ENCODE assay signal across 21 mouse cellular contexts in the genomic region with DNA sequence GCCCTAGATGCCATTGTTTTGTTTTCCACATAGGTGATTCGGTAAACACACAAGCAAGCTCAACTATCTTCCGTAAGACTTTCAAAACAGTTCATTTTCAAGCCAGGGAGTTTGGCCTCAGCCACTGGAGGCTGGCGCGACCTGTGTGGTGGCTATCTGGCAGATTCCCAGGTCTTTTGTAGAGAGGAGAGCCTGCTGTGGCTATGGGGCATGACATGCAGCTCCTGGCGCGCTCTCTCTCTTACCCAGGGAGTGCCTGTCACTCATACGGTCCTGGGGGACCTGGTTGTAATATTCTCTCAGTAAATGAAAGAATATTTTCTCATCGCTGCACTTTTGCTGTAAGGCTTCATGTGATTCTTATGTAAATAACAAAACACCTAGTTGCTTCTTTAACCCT. TPM values are rescaled to one million over a fixed set of nuclear protein-coding genes. Genes with fewer than 3 reads are reported as not detected.
DNase-seq lines count a peak whose midpoint lies in the region; ATAC-seq lines count a peak whose summit lies in the region.
"Had no signal": no experiment of that assay in that cellular context is flagged by ENCODE, and none has a peak within 500 bp of the region (broad histone marks: within the 10 kb centered on the region; RNA-seq: fewer than 3 reads in every experiment).

No protein-coding gene starts in this region.

- no peaks in the 10 kb centered on the region for H3K9me3 ChIP-seq in forebrain, embryonic 16.5 days (ENCODE audit: control insufficient read depth, low read length)
- H3K9me3 ChIP-seq in forebrain, embryonic 10.5 days = no peaks in the 10 kb centered on the region
- no peaks in the 10 kb centered on the region for H3K9me3 ChIP-seq in neural tube, embryonic 15.5 days (replicated peaks)
- no peaks in the 10 kb centered on the region for H3K9me3 ChIP-seq in midbrain, embryonic 15.5 days
- H3K9me3 ChIP-seq: embryonic facial prominence, embryonic 12.5 days; limb, embryonic 12.5 days; liver, embryonic 15.5 days had no signal

- ATAC-seq in forebrain, embryonic 16.5 days = peak; percentile 50; the same call in 1 of the 2 replicates
- 0 out of 2 replicates have a peak, but pooled peaks have one; percentile 58 for ATAC-seq in neural tube, embryonic 15.5 days (ENCODE audit: low FRiP score)
- ATAC-seq in midbrain, embryonic 15.5 days (replicated peaks) = peak; percentile 53; the same call in 1 of the 2 replicates
- ATAC-seq: lung, postnatal 0 days had no signal

- H3K4me2 ChIP-seq in forebrain, embryonic 16.5 days (ENCODE audit: low read length) = no peak overlapping the region
- no peak overlapping the region for H3K4me2 ChIP-seq in neural tube, embryonic 15.5 days
- H3K4me2 ChIP-seq in midbrain, embryonic 15.5 days = peak overlapping the region; percentile 24; the same call in 1 of the 2 replicates
- H3K4me2 ChIP-seq: embryonic facial prominence, embryonic 12.5 days; limb, embryonic 12.5 days; liver, embryonic 15.5 days had no signal

- H3K27me3 ChIP-seq in forebrain, embryonic 16.5 days (replicated peaks; ENCODE audit: control insufficient read depth, insufficient read depth, low read length) = no peaks in the 10 kb centered on the region
- peaks cover 26% of the 10 kb centered on the region for H3K27me3 ChIP-seq in forebrain, embryonic 10.5 days (ENCODE audit: poor library complexity, severe bottlenecking)
- H3K27me3 ChIP-seq in neural tube, embryonic 15.5 days (replicated peaks) = no peaks in the 10 kb centered on the region
- H3K27me3 ChIP-seq in midbrain, embryonic 15.5 days (replicated peaks) = no peaks in the 10 kb centered on the region
- H3K27me3 ChIP-seq: CH12.LX; embryonic facial prominence, embryonic 12.5 days had no signal

- H3K9ac ChIP-seq in forebrain, embryonic 16.5 days (replicated peaks; ENCODE audit: low read depth, low read length) = no peak overlapping the region
- no peak overlapping the region for H3K9ac ChIP-seq in neural tube, embryonic 15.5 days (replicated peaks)
- no peak overlapping the region for H3K9ac ChIP-seq in midbrain, embryonic 15.5 days
- H3K9ac ChIP-seq: embryonic facial prominence, embryonic 12.5 days; limb, embryonic 12.5 days; liver, embryonic 15.5 days had no signal

- peak; percentile 32 for DNase-seq in adrenal gland, postnatal 14 days
- no peak for DNase-seq in adrenal gland, adult 8-10 months
- DNase-seq in forebrain, embryonic 10.5 days (ENCODE audit: extremely low spot score, low spot score) = no peak
- DNase-seq in neural tube, embryonic 10.5 days (ENCODE audit: extremely low spot score, low spot score) = no peak
- no peak for DNase-seq in T-cell, adult 2 months (ENCODE audit: low spot score)
- DNase-seq: heart, adult 11 months; kidney, adult 11 months; kidney, postnatal 25 days; thymus, adult 18-20 months had no signal

- 21% methylated on average over 8 of the region's 8 CpGs for WGBS in forebrain, embryonic 16.5 days
- WGBS in forebrain, embryonic 10.5 days = 34% methylated on average over 8 of the region's 8 CpGs
- WGBS in neural tube, embryonic 15.5 days = 36% methylated on average over 8 of the region's 8 CpGs
- 32% methylated on average over 8 of the region's 8 CpGs for WGBS in midbrain, embryonic 15.5 days

- H3K27ac ChIP-seq in forebrain, embryonic 16.5 days (ENCODE audit: low read length) = no peak overlapping the region
- H3K27ac ChIP-seq in forebrain, embryonic 10.5 days = no peak overlapping the region
- H3K27ac ChIP-seq in neural tube, embryonic 15.5 days (replicated peaks) = no peak overlapping the region
- H3K27ac ChIP-seq in midbrain, embryonic 15.5 days = no peak overlapping the region
- H3K27ac ChIP-seq: embryonic facial prominence, embryonic 12.5 days; limb, embryonic 12.5 days; liver, embryonic 15.5 days had no signal

- no peaks in the 10 kb centered on the region for H3K36me3 ChIP-seq in forebrain, embryonic 16.5 days (ENCODE audit: control insufficient read depth, insufficient read depth)
- H3K36me3 ChIP-seq in forebrain, embryonic 10.5 days (replicated peaks) = no peaks in the 10 kb centered on the region
- H3K36me3 ChIP-seq in neural tube, embryonic 15.5 days = no peaks in the 10 kb centered on the region
- H3K36me3 ChIP-seq in midbrain, embryonic 15.5 days (replicated peaks) = no peaks in the 10 kb centered on the region
- H3K36me3 ChIP-seq: embryonic facial prominence, embryonic 12.5 days; limb, embryonic 12.5 days; liver, embryonic 15.5 days had no signal

- no peak overlapping the region for H3K4me3 ChIP-seq in forebrain, embryonic 16.5 days (replicated peaks; ENCODE audit: low read length)
- H3K4me3 ChIP-seq in forebrain, embryonic 10.5 days = no peak overlapping the region
- no peak overlapping the region for H3K4me3 ChIP-seq in neural tube, embryonic 15.5 days (replicated peaks)
- H3K4me3 ChIP-seq in midbrain, embryonic 15.5 days = no peak overlapping the region
- H3K4me3 ChIP-seq: embryonic facial prominence, embryonic 12.5 days; limb, embryonic 12.5 days; liver, embryonic 15.5 days had no signal

- peaks cover 3% of the 10 kb centered on the region; the same call in 1 of the 2 replicates for H3K4me1 ChIP-seq in forebrain, embryonic 16.5 days (replicated peaks; ENCODE audit: control insufficient read depth, insufficient read depth, low read length)
- H3K4me1 ChIP-seq in forebrain, embryonic 10.5 days = no peaks in the 10 kb centered on the region
- 0 out of 2 replicates have a peak, but pooled peaks cover 3% of the 10 kb centered on the region for H3K4me1 ChIP-seq in neural tube, embryonic 15.5 days
- H3K4me1 ChIP-seq in midbrain, embryonic 15.5 days = 0 out of 2 replicates have a peak, but pooled peaks cover 2% of the 10 kb centered on the region
- H3K4me1 ChIP-seq: embryonic facial prominence, embryonic 12.5 days; limb, embryonic 12.5 days; liver, embryonic 15.5 days had no signal

RNA-seq across cellular contexts. Expression of a gene that starts 13.5 kb away (rescaled TPM):
- not detected in 2 replicates for total RNA-seq in adrenal gland, postnatal 14 days (2021)
- total RNA-seq in adrenal gland, adult 8-10 months (2022) = not detected
- 0.63 and 4.1 TPM in 2 replicates for polyA plus RNA-seq in forebrain, embryonic 16.5 days (2015; fragmentation: Nextera tagmentation; extraction: Ambion mirVana)
- polyA plus RNA-seq in forebrain, embryonic 10.5 days (2016; fragmentation: Nextera tagmentation; extraction: Ambion mirVana) = 5.3 and 10.4 TPM in 2 replicates
- 0.75 and 1.0 TPM in 2 replicates for polyA plus RNA-seq in neural tube, embryonic 15.5 days (2015; fragmentation: Nextera tagmentation; extraction: Ambion mirVana)
- 2.6 and 3.5 TPM in 2 replicates for polyA plus RNA-seq in midbrain, embryonic 15.5 days (2015; fragmentation: Nextera tagmentation; extraction: Ambion mirVana)
- total RNA-seq: CH12.LX; gastrocnemius, adult 18-20 months; hematopoietic stem cell, adult 5-6 weeks; megakaryocyte progenitor cell, adult 5-6 weeks; neutrophil, adult 5-6 weeks had no signal
- polyA plus RNA-seq: lung, postnatal 0 days had no signal
